Mouse (Mus musculus): ENCODE results near the gene Il1rl2. TPM values are rescaled to one million over a fixed set of nuclear protein-coding genes. Genes with fewer than 3 reads are reported as not detected.
"Not testable (repeated sequence)": the region's sequence is repeated elsewhere in the genome, so short reads cannot be mapped to it uniquely, and the experiment has no call there.

Il1rl2 gene
- polyA plus RNA-seq, 1 experiment from 2014 or later, result 0.85 TPM

- H3K4me1 ChIP-seq (ENCODE audit: control insufficient read depth, insufficient read depth, low read length), result no peaks in the 10 kb centered on the region
- H3K27me3 ChIP-seq (replicated peaks; ENCODE audit: control insufficient read depth, insufficient read depth, low read length), result no peaks in the 10 kb centered on the region
- WGBS, result 75% methylated on average over 12 of the region's 12 CpGs
- DNase-seq (ENCODE audit: low spot score), result no peak
- no peak overlapping the region for H3K4me3 ChIP-seq (ENCODE audit: low read depth, low read length)
- no peaks in the 10 kb centered on the region for H3K36me3 ChIP-seq (ENCODE audit: control insufficient read depth, insufficient read depth, low read length)
- no peak overlapping the region for H3K9ac ChIP-seq (ENCODE audit: low read length)
- ATAC-seq, result no peak
- H3K27ac ChIP-seq (ENCODE audit: low read depth, low read length), result no peak overlapping the region
- H3K9me3 ChIP-seq (replicated peaks; ENCODE audit: control insufficient read depth, low read length), result no peaks in the 10 kb centered on the region
- no peak overlapping the region for H3K4me2 ChIP-seq (ENCODE audit: low read length)
Observed at GRCm38 (mm10) chr1:40290489-40291255, 33.7 kb upstream of the Il1rl2 start.

- Histone ChIP-seq H3K36me3 (ENCODE audit: control insufficient read depth, insufficient read depth, low read length) (no peaks in the 10 kb centered on the region), H3K4me3 (ENCODE audit: low read depth, low read length) (no peak overlapping the region), H3K4me2 (ENCODE audit: low read length) (no peak overlapping the region), H3K4me1 (ENCODE audit: control insufficient read depth, insufficient read depth, low read length) (no peaks in the 10 kb centered on the region), H3K9ac (ENCODE audit: low read length) (no peak overlapping the region), H3K27ac (ENCODE audit: low read depth, low read length) (no peak overlapping the region), H3K9me3 (replicated peaks; ENCODE audit: control insufficient read depth, low read length) (no peaks in the 10 kb centered on the region), H3K27me3 (replicated peaks; ENCODE audit: control insufficient read depth, insufficient read depth, low read length) (no peaks in the 10 kb centered on the region)
- WGBS, result 97% methylated on average over 2 of the region's 2 CpGs
- ATAC-seq, result no peak
- no peak for DNase-seq (ENCODE audit: low spot score)
Observed at GRCm38 (mm10) chr1:40292231-40292630, 32.2 kb upstream of the Il1rl2 start.

GRCm38 (mm10) chr1:40293891-40294290 is 30.5 kb upstream of the Il1rl2 start:
- 95% methylated on average over 7 of the region's 7 CpGs for WGBS
- H3K27me3 ChIP-seq (replicated peaks; ENCODE audit: control insufficient read depth, insufficient read depth, low read length), result no peaks in the 10 kb centered on the region
- H3K4me2 ChIP-seq (ENCODE audit: low read length), result no peak overlapping the region
- DNase-seq (ENCODE audit: low spot score) (no peak), ATAC-seq (no peak)
- H3K4me3 ChIP-seq (ENCODE audit: low read depth, low read length), result no peak overlapping the region
- H3K36me3 ChIP-seq (ENCODE audit: control insufficient read depth, insufficient read depth, low read length), result no peaks in the 10 kb centered on the region
- no peaks in the 10 kb centered on the region for H3K9me3 ChIP-seq (replicated peaks; ENCODE audit: control insufficient read depth, low read length)
- no peak overlapping the region for H3K27ac ChIP-seq (ENCODE audit: low read depth, low read length)
- no peak overlapping the region for H3K9ac ChIP-seq (ENCODE audit: low read length)
- H3K4me1 ChIP-seq (ENCODE audit: control insufficient read depth, insufficient read depth, low read length), result no peaks in the 10 kb centered on the region

GRCm38 (mm10) chr1:40294824-40295223 is 29.6 kb upstream of the Il1rl2 start:
- no peaks in the 10 kb centered on the region for H3K4me1 ChIP-seq (ENCODE audit: control insufficient read depth, insufficient read depth, low read length)

GRCm38 (mm10) chr1:40298053-40298452 is 26.4 kb upstream of the Il1rl2 start:
- 80% methylated on average over 2 of the region's 2 CpGs for WGBS
- Histone ChIP-seq H3K4me3 (ENCODE audit: low read depth, low read length) (no peak overlapping the region), H3K27ac (ENCODE audit: low read depth, low read length) (no peak overlapping the region), H3K4me1 (ENCODE audit: control insufficient read depth, insufficient read depth, low read length) (no peaks in the 10 kb centered on the region), H3K27me3 (replicated peaks; ENCODE audit: control insufficient read depth, insufficient read depth, low read length) (no peaks in the 10 kb centered on the region), H3K9ac (ENCODE audit: low read length) (no peak overlapping the region), H3K36me3 (ENCODE audit: control insufficient read depth, insufficient read depth, low read length) (no peaks in the 10 kb centered on the region), H3K9me3 (replicated peaks; ENCODE audit: control insufficient read depth, low read length) (no peaks in the 10 kb centered on the region), H3K4me2 (ENCODE audit: low read length) (no peak overlapping the region)
- ATAC-seq, result no peak
- no peak for DNase-seq (ENCODE audit: low spot score)

More at GRCm38 (mm10) chr1:40294824-40295223, 29.6 kb upstream of the Il1rl2 start:
- no peaks in the 10 kb centered on the region for H3K9me3 ChIP-seq (replicated peaks; ENCODE audit: control insufficient read depth, low read length)
- H3K27ac ChIP-seq (ENCODE audit: low read depth, low read length), result no peak overlapping the region
- H3K27me3 ChIP-seq (replicated peaks; ENCODE audit: control insufficient read depth, insufficient read depth, low read length), result no peaks in the 10 kb centered on the region
- no peak overlapping the region for H3K4me3 ChIP-seq (ENCODE audit: low read depth, low read length)
- no peaks in the 10 kb centered on the region for H3K36me3 ChIP-seq (ENCODE audit: control insufficient read depth, insufficient read depth, low read length)
- WGBS, result 93% methylated on average over 9 of the region's 9 CpGs
- no peak for ATAC-seq
- no peak for DNase-seq (ENCODE audit: low spot score)
- H3K4me2 ChIP-seq (ENCODE audit: low read length), result no peak overlapping the region
- no peak overlapping the region for H3K9ac ChIP-seq (ENCODE audit: low read length)

GRCm38 (mm10) chr1:40303179-40303866 is 21.1 kb upstream of the Il1rl2 start:
- H3K9me3 ChIP-seq (replicated peaks; ENCODE audit: control insufficient read depth, low read length), result no peaks in the 10 kb centered on the region
- DNase-seq (ENCODE audit: low spot score), result no peak
- 63% methylated on average over 7 of the region's 7 CpGs for WGBS
- H3K4me2 ChIP-seq (ENCODE audit: low read length), result no peak overlapping the region
- H3K4me1 ChIP-seq (ENCODE audit: control insufficient read depth, insufficient read depth, low read length), result no peaks in the 10 kb centered on the region
- no peaks in the 10 kb centered on the region for H3K27me3 ChIP-seq (replicated peaks; ENCODE audit: control insufficient read depth, insufficient read depth, low read length)
- ATAC-seq, result no peak
- no peaks in the 10 kb centered on the region for H3K36me3 ChIP-seq (ENCODE audit: control insufficient read depth, insufficient read depth, low read length)
- H3K4me3 ChIP-seq (ENCODE audit: low read depth, low read length), result no peak overlapping the region
- H3K9ac ChIP-seq (ENCODE audit: low read length), result no peak overlapping the region
- H3K27ac ChIP-seq (ENCODE audit: low read depth, low read length), result no peak overlapping the region

GRCm38 (mm10) chr1:40304321-40304720 is 20.1 kb upstream of the Il1rl2 start:
- not testable (repeated sequence) for H3K27me3 ChIP-seq (replicated peaks; ENCODE audit: control insufficient read depth, insufficient read depth, low read length); H3K4me3 ChIP-seq (ENCODE audit: low read depth, low read length); ATAC-seq; H3K4me1 ChIP-seq (ENCODE audit: control insufficient read depth, insufficient read depth, low read length); DNase-seq (ENCODE audit: low spot score); H3K27ac ChIP-seq (ENCODE audit: low read depth, low read length); H3K9ac ChIP-seq (ENCODE audit: low read length); H3K4me2 ChIP-seq (ENCODE audit: low read length); H3K9me3 ChIP-seq (replicated peaks; ENCODE audit: control insufficient read depth, low read length); H3K36me3 ChIP-seq (ENCODE audit: control insufficient read depth, insufficient read depth, low read length)
- WGBS, result 57% methylated on average over 4 of the region's 4 CpGs

GRCm38 (mm10) chr1:40306111-40306510 is 18.3 kb upstream of the Il1rl2 start:
- Histone ChIP-seq H3K9ac (ENCODE audit: low read length) (no peak overlapping the region), H3K4me3 (ENCODE audit: low read depth, low read length) (no peak overlapping the region), H3K27me3 (replicated peaks; ENCODE audit: control insufficient read depth, insufficient read depth, low read length) (no peaks in the 10 kb centered on the region), H3K27ac (ENCODE audit: low read depth, low read length) (no peak overlapping the region), H3K4me2 (ENCODE audit: low read length) (no peak overlapping the region), H3K36me3 (ENCODE audit: control insufficient read depth, insufficient read depth, low read length) (no peaks in the 10 kb centered on the region), H3K9me3 (replicated peaks; ENCODE audit: control insufficient read depth, low read length) (no peaks in the 10 kb centered on the region), H3K4me1 (ENCODE audit: control insufficient read depth, insufficient read depth, low read length) (no peaks in the 10 kb centered on the region)
- 73% methylated on average over 2 of the region's 2 CpGs for WGBS
- ATAC-seq (no peak), DNase-seq (ENCODE audit: low spot score) (no peak)

- H3K36me3 ChIP-seq (ENCODE audit: control insufficient read depth, insufficient read depth, low read length), result no peaks in the 10 kb centered on the region
- DNase-seq (ENCODE audit: low spot score), result no peak
- 87% methylated on average over 3 of the region's 3 CpGs for WGBS
Observed at GRCm38 (mm10) chr1:40311123-40311522, 13.3 kb upstream of the Il1rl2 start.

More at GRCm38 (mm10) chr1:40311123-40311522, 13.3 kb upstream of the Il1rl2 start:
- H3K4me3 ChIP-seq (ENCODE audit: low read depth, low read length), result no peak overlapping the region
- no peaks in the 10 kb centered on the region for H3K9me3 ChIP-seq (replicated peaks; ENCODE audit: control insufficient read depth, low read length)
- no peak overlapping the region for H3K4me2 ChIP-seq (ENCODE audit: low read length)
- no peak for ATAC-seq
- H3K4me1 ChIP-seq (ENCODE audit: control insufficient read depth, insufficient read depth, low read length), result no peaks in the 10 kb centered on the region
- H3K27ac ChIP-seq (ENCODE audit: low read depth, low read length), result no peak overlapping the region
- no peak overlapping the region for H3K9ac ChIP-seq (ENCODE audit: low read length)
- no peaks in the 10 kb centered on the region for H3K27me3 ChIP-seq (replicated peaks; ENCODE audit: control insufficient read depth, insufficient read depth, low read length)

All from forebrain, embryonic 14.5 days (tissue).